Mouse (Mus musculus) C2C12 (cell line): ENCODE data around the gene Olfr553. TPM values are rescaled to one million over a fixed set of nuclear protein-coding genes. Genes with fewer than 3 reads are reported as not detected.
A peak's percentile ranks its signal among the peaks of the same experiment; 100 is the strongest.

Source experiments
- H3K27me3 ChIP-seq: one replicate; pipeline ENCODE4 v1.6.1; 2011; ENCODE audit not compliant: control insufficient read depth, insufficient read depth, insufficient read length
- H3K36me3 ChIP-seq: one replicate; pipeline ENCODE4 v1.6.1; 2011; ENCODE audit not compliant: control insufficient read depth, insufficient read depth
- H3K4me3 ChIP-seq: one replicate; pipeline ENCODE4 v1.5.1; 2011; ENCODE audit warnings: mild to moderate bottlenecking, control low read depth; ENCODE audit not compliant: poor library complexity, insufficient read depth, severe bottlenecking
- H3K79me2 ChIP-seq: one replicate; pipeline ENCODE4 v1.6.1; 2011; ENCODE audit not compliant: control insufficient read depth, insufficient read depth
- H3K79me3 ChIP-seq: one replicate; pipeline ENCODE4 v1.6.1; 2011; ENCODE audit warnings: low read depth, control low read depth
- H3ac ChIP-seq: one replicate; pipeline ENCODE3; 2011; ENCODE audit warnings: low read depth; ENCODE audit not compliant: control insufficient read depth, insufficient read length
- CEBPB ChIP-seq: IDR thresholded peaks from one replicate; pipeline ENCODE4 v1.6.1; 2011; ENCODE audit warnings: low read depth, mild to moderate bottlenecking, control low read depth, moderate library complexity
- CTCF ChIP-seq: IDR thresholded peaks from one replicate; pipeline ENCODE4 v1.5.1; 2011; ENCODE audit not compliant: control insufficient read depth, insufficient read depth, insufficient read length
- FOSL1 ChIP-seq: IDR thresholded peaks from one replicate; pipeline ENCODE4 v1.8.0; 2011; ENCODE audit warnings: mild to moderate bottlenecking, low read length; ENCODE audit not compliant: poor library complexity, insufficient read depth, severe bottlenecking
- MAX ChIP-seq: IDR thresholded peaks from one replicate; pipeline ENCODE4 v1.6.1; 2011; ENCODE audit warnings: mild to moderate bottlenecking, control low read depth
- MYOD1 ChIP-seq: IDR thresholded peaks from one replicate; pipeline ENCODE4 v1.6.1; 2011; ENCODE audit warnings: low read depth; ENCODE audit not compliant: control insufficient read depth, insufficient read length
- MYOG ChIP-seq: IDR thresholded peaks from one replicate; pipeline ENCODE4 v1.6.1; 2011; ENCODE audit not compliant: control insufficient read depth, insufficient read length; ENCODE audit errors: extremely low read depth
- USF1 ChIP-seq: IDR thresholded peaks from one replicate; pipeline ENCODE4 v1.6.1; 2011; ENCODE audit warnings: low read depth, mild to moderate bottlenecking, control low read depth, moderate library complexity
- polyA plus RNA-seq: library from polyadenylated mRNA; unstranded; fragments of >200 nt; fragmentation: generic; extraction: Trizol; gene quantifications from one replicate; pipeline ENCODE4 v1.2.1, GENCODE M21; 2012; ENCODE audit warnings: missing spikeins

Olfr553 gene
- polyA plus RNA-seq, 1 experiment, result not detected

DNA sequence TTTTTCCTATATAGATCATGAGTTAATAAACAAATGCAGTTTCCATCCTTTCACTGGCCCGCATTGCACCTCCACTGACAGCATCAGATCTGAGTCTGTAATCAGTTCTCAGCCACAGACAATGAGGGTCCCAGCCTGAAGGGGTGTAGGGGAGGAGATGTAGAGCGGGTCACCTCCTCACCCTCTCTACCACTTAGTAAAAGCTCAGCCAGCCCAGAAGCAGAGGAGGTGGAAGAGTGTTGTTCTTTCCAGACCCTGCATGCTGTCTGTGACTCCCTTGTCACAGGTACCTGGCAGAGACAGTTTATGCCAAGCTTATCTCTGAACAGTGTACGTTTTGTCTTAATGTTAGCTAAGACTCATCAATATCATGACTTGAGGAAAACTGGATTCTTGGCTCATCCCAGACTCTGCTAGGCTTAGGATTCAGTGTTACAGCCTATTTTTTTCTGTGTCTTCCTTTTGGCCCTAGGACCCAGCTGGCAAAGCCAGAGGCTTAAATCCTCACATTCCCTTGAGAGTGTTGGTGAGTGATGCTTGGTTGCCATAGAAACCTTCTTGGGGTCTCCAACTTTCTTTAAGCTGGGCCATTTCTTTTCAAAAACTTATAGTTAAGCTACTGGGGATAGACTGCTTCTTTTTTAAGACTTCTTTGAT is 44.7 kb downstream of the Olfr553 start:
- H3K79me3 ChIP-seq, result no peaks in the 10 kb centered on the region
- no peak overlapping the region for H3K4me3 ChIP-seq
- no peaks in the 10 kb centered on the region for H3K79me2 ChIP-seq
- no peak overlapping the region for H3ac ChIP-seq
- no peak for TF ChIP-seq MYOD1
- TF ChIP-seq MYOG, result no peak
- no peak for TF ChIP-seq MAX
- no peak for TF ChIP-seq CEBPB
- no peak for TF ChIP-seq USF1
- TF ChIP-seq FOSL1, result no peak
- no peaks in the 10 kb centered on the region for H3K27me3 ChIP-seq
- no peaks in the 10 kb centered on the region for H3K36me3 ChIP-seq

DNA sequence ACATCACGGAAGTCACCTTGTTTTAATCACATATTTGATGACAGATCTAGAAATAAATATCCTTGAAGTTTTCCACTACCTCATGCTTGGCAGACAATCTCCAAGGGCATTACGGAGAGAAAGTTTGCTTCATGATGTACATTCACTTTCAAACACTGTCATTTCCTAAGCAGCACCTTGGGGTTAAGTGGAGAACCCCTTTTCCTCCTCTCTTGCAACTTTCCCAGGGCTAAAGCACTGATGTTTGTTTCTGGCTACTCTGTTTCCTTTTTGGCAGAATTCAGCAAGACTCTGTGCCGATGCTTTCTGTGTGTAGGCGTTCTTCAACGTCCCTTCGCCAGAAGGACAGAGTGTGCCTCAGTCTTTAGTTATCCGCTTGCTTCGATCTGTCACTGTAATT is 46.9 kb downstream of the Olfr553 start, which contains the start of gene Olfr550:
Olfr550 (plus strand) TSS at position 301 of the 400 bp plus-strand sequence.
- Histone ChIP-seq H3K36me3 (no peaks in the 10 kb centered on the region), H3K4me3 (no peak within 1 kb of the TSS)
- TF ChIP-seq MYOD1 (no peak), FOSL1 (no peak), USF1 (no peak)

GRCm38 (mm10) chr7:102566219-102566618 is 51.8 kb downstream of the Olfr553 start:
- TF ChIP-seq MYOG (no peak), FOSL1 (no peak), MYOD1 (no peak), MAX (no peak), CEBPB (no peak), CTCF (no peak), USF1 (no peak)
- Histone ChIP-seq H3K36me3 (no peaks in the 10 kb centered on the region), H3K27me3 (no peaks in the 10 kb centered on the region), H3K79me3 (no peaks in the 10 kb centered on the region), H3K79me2 (no peaks in the 10 kb centered on the region), H3K4me3 (no peak overlapping the region), H3ac (no peak overlapping the region)

More for the DNA sequence above, 46.9 kb downstream of the Olfr553 start, which contains the start of gene Olfr550:
- Histone ChIP-seq H3K79me3 (no peaks in the 10 kb centered on the region), H3K79me2 (no peaks in the 10 kb centered on the region), H3K27me3 (no peaks in the 10 kb centered on the region), H3ac (no peak within 1 kb of the TSS)

GRCm38 (mm10) chr7:102564999-102565997 is 52.7 kb downstream of the Olfr553 start, which contains the start of gene Trim21:
TSS of gene Trim21 (minus strand) at chr7:102565486.
- Histone ChIP-seq H3K27me3 (no peaks in the 10 kb centered on the region), H3ac (peak within 1 kb of the TSS; percentile 61), H3K79me2 (no peaks in the 10 kb centered on the region), H3K79me3 (no peaks in the 10 kb centered on the region), H3K36me3 (no peaks in the 10 kb centered on the region), H3K4me3 (peak within 1 kb of the TSS; percentile 32)
- TF ChIP-seq MYOG (no peak), USF1 (no peak), MYOD1 (no peak), CEBPB (no peak), FOSL1 (no peak), MAX (no peak), CTCF (no peak)

Other genes starting within 250 kb of the Olfr553 start
- 123 TPM for gene Rrm1, start 176.5 kb downstream of the Olfr553 start, polyA plus RNA-seq
- gene Olfr543, start 136.5 kb downstream of the Olfr553 start, polyA plus RNA-seq, result 0.04 TPM
- gene Olfr544, start 129.9 kb downstream of the Olfr553 start, polyA plus RNA-seq, result 0.01 TPM
- gene Olfr545, start 118.6 kb downstream of the Olfr553 start, polyA plus RNA-seq, result not detected
- not detected for gene Olfr547, start 83.5 kb downstream of the Olfr553 start, polyA plus RNA-seq
- gene Olfr548-ps1, start 77.3 kb downstream of the Olfr553 start, polyA plus RNA-seq, result not detected
- gene Olfr549, start 68.3 kb downstream of the Olfr553 start, polyA plus RNA-seq, result not detected
- 0.49 TPM for gene Trim21, start 52.7 kb downstream of the Olfr553 start, polyA plus RNA-seq
- not detected for gene Olfr550, start 46.8 kb downstream of the Olfr553 start, polyA plus RNA-seq
- not detected for gene Olfr551, start 26.3 kb downstream of the Olfr553 start, polyA plus RNA-seq
- gene Olfr552, start 20.4 kb downstream of the Olfr553 start, polyA plus RNA-seq, result not detected
- gene Olfr554, start 20.2 kb upstream of the Olfr553 start, polyA plus RNA-seq, result not detected
- gene Olfr555, start 40.6 kb upstream of the Olfr553 start, polyA plus RNA-seq, result not detected
- gene Olfr556, start 46.7 kb upstream of the Olfr553 start, polyA plus RNA-seq, result not detected
- 2.0 TPM for gene Trim68, start 69.1 kb upstream of the Olfr553 start, polyA plus RNA-seq
- not detected for gene Olfr557, start 77.7 kb upstream of the Olfr553 start, polyA plus RNA-seq
- not detected for gene Olfr558, start 84.0 kb upstream of the Olfr553 start, polyA plus RNA-seq
- not detected for gene Olfr33, start 100.9 kb upstream of the Olfr553 start, polyA plus RNA-seq
- gene Olfr559, start 109.3 kb upstream of the Olfr553 start, polyA plus RNA-seq, result not detected
- gene Olfr560, start 141.1 kb upstream of the Olfr553 start, polyA plus RNA-seq, result not detected
- not detected for gene Olfr78, start 141.3 kb upstream of the Olfr553 start, polyA plus RNA-seq
- not detected for gene Olfr561, start 153.0 kb upstream of the Olfr553 start, polyA plus RNA-seq
- not detected for gene Olfr564, start 185.3 kb upstream of the Olfr553 start, polyA plus RNA-seq
- gene Olfr566, start 240.5 kb upstream of the Olfr553 start, polyA plus RNA-seq, result not detected